Mouse (Mus musculus): Measurements from ENCODE around the gene Gm21885. TPM values are rescaled to one million over a fixed set of nuclear protein-coding genes. Genes with fewer than 3 reads are reported as not detected.
"Not testable (repeated sequence)": the region's sequence is repeated elsewhere in the genome, so short reads cannot be mapped to it uniquely, and the experiment has no call there.

Gene Gm21885
- polyA plus RNA-seq, 1 experiment from 2014 or later = 1.6 TPM

DNA sequence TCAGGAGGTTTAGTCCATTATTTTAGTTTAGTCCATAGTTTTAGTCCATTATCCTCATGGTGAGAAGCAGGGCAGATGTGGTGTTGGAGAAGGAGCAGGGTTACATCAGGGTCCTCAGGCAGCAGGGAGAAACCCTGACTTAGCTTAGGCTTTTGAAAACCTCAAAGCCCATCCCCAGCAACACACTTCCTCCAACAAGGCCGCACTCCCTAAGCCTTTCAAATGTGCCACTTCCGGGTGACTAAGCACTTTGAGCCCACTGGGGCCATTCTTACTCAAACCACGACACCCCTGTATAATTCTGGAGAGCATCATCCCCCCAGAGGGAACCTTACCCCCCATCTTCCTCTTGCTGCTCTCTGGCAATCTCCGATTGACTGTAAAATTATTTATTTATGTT is 21.9 kb upstream of the Gm21885 start:
- H3K27me3 ChIP-seq (replicated peaks; ENCODE audit: control insufficient read depth, insufficient read depth, low read length) = no peaks in the 10 kb centered on the region
- no peak overlapping the region for H3K4me2 ChIP-seq (ENCODE audit: low read length)
- DNase-seq (ENCODE audit: low spot score) = no peak
- H3K4me3 ChIP-seq (ENCODE audit: low read depth, low read length) = no peak overlapping the region
- WGBS = 86% methylated on average over 4 of the region's 4 CpGs
- ATAC-seq (replicated peaks; ENCODE audit: low FRiP score, low TSS enrichment, low read depth) = no peak
- H3K36me3 ChIP-seq (ENCODE audit: control insufficient read depth, insufficient read depth, low read length) = no peaks in the 10 kb centered on the region
- H3K4me1 ChIP-seq (replicated peaks; ENCODE audit: control insufficient read depth, insufficient read depth, low read length) = no peaks in the 10 kb centered on the region
- H3K9ac ChIP-seq (ENCODE audit: low read length) = no peak overlapping the region
- H3K9me3 ChIP-seq (ENCODE audit: control insufficient read depth, low read length) = no peaks in the 10 kb centered on the region
- H3K27ac ChIP-seq (ENCODE audit: low read depth) = no peak overlapping the region

GRCm38 (mm10) chr11:94261585-94262370 is 19.9 kb upstream of the Gm21885 start:
- Histone ChIP-seq H3K4me1 (replicated peaks; ENCODE audit: control insufficient read depth, insufficient read depth, low read length) (no peaks in the 10 kb centered on the region; the same call in 1 of the 2 replicates), H3K27ac (ENCODE audit: low read depth) (no peak overlapping the region), H3K4me3 (ENCODE audit: low read depth, low read length) (no peak overlapping the region), H3K9ac (ENCODE audit: low read length) (no peak overlapping the region), H3K27me3 (replicated peaks; ENCODE audit: control insufficient read depth, insufficient read depth, low read length) (no peaks in the 10 kb centered on the region), H3K9me3 (ENCODE audit: control insufficient read depth, low read length) (no peaks in the 10 kb centered on the region), H3K36me3 (ENCODE audit: control insufficient read depth, insufficient read depth, low read length) (no peaks in the 10 kb centered on the region), H3K4me2 (ENCODE audit: low read length) (no peak overlapping the region)
- no peak for DNase-seq (ENCODE audit: low spot score)
- no peak for ATAC-seq (replicated peaks; ENCODE audit: low FRiP score, low TSS enrichment, low read depth)
- WGBS = 69% methylated on average over 6 of the region's 6 CpGs

GRCm38 (mm10) chr11:94265134-94265785 is 16.4 kb upstream of the Gm21885 start:
- no peaks in the 10 kb centered on the region for H3K27me3 ChIP-seq (replicated peaks; ENCODE audit: control insufficient read depth, insufficient read depth, low read length)
- H3K4me1 ChIP-seq (replicated peaks; ENCODE audit: control insufficient read depth, insufficient read depth, low read length) = no peaks in the 10 kb centered on the region; the same call in 1 of the 2 replicates
- H3K27ac ChIP-seq (ENCODE audit: low read depth) = peak overlapping the region; percentile 17; the same call in 1 of the 2 replicates
- 3% methylated on average over 18 of the region's 18 CpGs for WGBS
- peak; percentile 86 for DNase-seq (ENCODE audit: low spot score)
- no peaks in the 10 kb centered on the region for H3K9me3 ChIP-seq (ENCODE audit: control insufficient read depth, low read length)
- ATAC-seq (replicated peaks; ENCODE audit: low FRiP score, low TSS enrichment, low read depth) = peak; percentile 40
- peak overlapping the region; percentile 25 for H3K9ac ChIP-seq (ENCODE audit: low read length)
- no peaks in the 10 kb centered on the region for H3K36me3 ChIP-seq (ENCODE audit: control insufficient read depth, insufficient read depth, low read length)
- peak overlapping the region; percentile 27 for H3K4me3 ChIP-seq (ENCODE audit: low read depth, low read length)
- peak overlapping the region; percentile 49 for H3K4me2 ChIP-seq (ENCODE audit: low read length)

DNA sequence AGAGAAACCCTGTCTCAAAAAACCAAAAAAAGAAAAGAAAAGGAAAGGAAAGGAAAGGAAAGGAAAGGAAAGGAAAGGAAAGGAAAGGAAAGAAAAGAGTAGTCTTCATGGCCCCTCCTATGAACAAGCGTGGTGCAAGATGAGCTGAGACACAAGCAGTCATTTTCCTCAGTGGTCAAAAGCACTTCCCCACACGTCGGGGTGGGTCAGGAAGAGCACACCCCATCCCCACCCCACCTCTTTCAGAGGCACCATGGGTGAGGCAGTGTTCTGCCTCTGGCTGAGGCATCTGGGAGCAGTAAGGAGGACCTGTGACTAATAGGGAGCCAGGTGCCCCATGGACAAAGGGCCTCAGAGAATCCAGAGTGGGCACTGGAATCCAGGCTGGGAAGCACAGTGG is 15.5 kb upstream of the Gm21885 start:
- ATAC-seq (replicated peaks; ENCODE audit: low FRiP score, low TSS enrichment, low read depth); DNase-seq (ENCODE audit: low spot score); H3K4me3 ChIP-seq (ENCODE audit: low read depth, low read length); H3K9ac ChIP-seq (ENCODE audit: low read length); H3K4me2 ChIP-seq (ENCODE audit: low read length); H3K4me1 ChIP-seq (replicated peaks; ENCODE audit: control insufficient read depth, insufficient read depth, low read length); H3K27ac ChIP-seq (ENCODE audit: low read depth); H3K36me3 ChIP-seq (ENCODE audit: control insufficient read depth, insufficient read depth, low read length); H3K9me3 ChIP-seq (ENCODE audit: control insufficient read depth, low read length); H3K27me3 ChIP-seq (replicated peaks; ENCODE audit: control insufficient read depth, insufficient read depth, low read length): not testable (repeated sequence)
- 72% methylated on average over 3 of the region's 3 CpGs for WGBS

GRCm38 (mm10) chr11:94268761-94269160 is 12.9 kb upstream of the Gm21885 start:
- ATAC-seq (replicated peaks; ENCODE audit: low FRiP score, low TSS enrichment, low read depth) = no peak
- no peaks in the 10 kb centered on the region for H3K36me3 ChIP-seq (ENCODE audit: control insufficient read depth, insufficient read depth, low read length)

GRCm38 (mm10) chr11:94269906-94270305 is 11.8 kb upstream of the Gm21885 start:
- DNase-seq (ENCODE audit: low spot score) (no peak), ATAC-seq (replicated peaks; ENCODE audit: low FRiP score, low TSS enrichment, low read depth) (no peak)
- Histone ChIP-seq H3K4me3 (ENCODE audit: low read depth, low read length) (no peak overlapping the region), H3K27me3 (replicated peaks; ENCODE audit: control insufficient read depth, insufficient read depth, low read length) (no peaks in the 10 kb centered on the region), H3K4me1 (replicated peaks; ENCODE audit: control insufficient read depth, insufficient read depth, low read length) (no peaks in the 10 kb centered on the region; the same call in 1 of the 2 replicates), H3K9ac (ENCODE audit: low read length) (no peak overlapping the region), H3K9me3 (ENCODE audit: control insufficient read depth, low read length) (no peaks in the 10 kb centered on the region), H3K27ac (ENCODE audit: low read depth) (no peak overlapping the region), H3K36me3 (ENCODE audit: control insufficient read depth, insufficient read depth, low read length) (no peaks in the 10 kb centered on the region), H3K4me2 (ENCODE audit: low read length) (no peak overlapping the region)
- 87% methylated on average over 7 of the region's 7 CpGs for WGBS

More at GRCm38 (mm10) chr11:94268761-94269160, 12.9 kb upstream of the Gm21885 start:
- Histone ChIP-seq H3K27me3 (replicated peaks; ENCODE audit: control insufficient read depth, insufficient read depth, low read length) (no peaks in the 10 kb centered on the region), H3K9ac (ENCODE audit: low read length) (no peak overlapping the region), H3K4me3 (ENCODE audit: low read depth, low read length) (no peak overlapping the region), H3K4me1 (replicated peaks; ENCODE audit: control insufficient read depth, insufficient read depth, low read length) (no peaks in the 10 kb centered on the region; the same call in 1 of the 2 replicates), H3K27ac (ENCODE audit: low read depth) (no peak overlapping the region), H3K9me3 (ENCODE audit: control insufficient read depth, low read length) (no peaks in the 10 kb centered on the region), H3K4me2 (ENCODE audit: low read length) (no peak overlapping the region)
- no peak for DNase-seq (ENCODE audit: low spot score)

- DNase-seq (ENCODE audit: low spot score) = no peak
- WGBS = 97% methylated on average over 2 of the region's 2 CpGs
These were observed 10.7 kb upstream of the Gm21885 start for GRCm38 (mm10) chr11:94271015-94271414.

GRCm38 (mm10) chr11:94272960-94273927 is 8.4 kb upstream of the Gm21885 start:
- H3K27me3 ChIP-seq (replicated peaks; ENCODE audit: control insufficient read depth, insufficient read depth, low read length) = no peaks in the 10 kb centered on the region
- H3K36me3 ChIP-seq (ENCODE audit: control insufficient read depth, insufficient read depth, low read length) = no peaks in the 10 kb centered on the region
- no peak overlapping the region for H3K4me3 ChIP-seq (ENCODE audit: low read depth, low read length)
- ATAC-seq (replicated peaks; ENCODE audit: low FRiP score, low TSS enrichment, low read depth) = no peak
- DNase-seq (ENCODE audit: low spot score) = no peak
- no peaks in the 10 kb centered on the region for H3K9me3 ChIP-seq (ENCODE audit: control insufficient read depth, low read length)
- H3K4me2 ChIP-seq (ENCODE audit: low read length) = no peak overlapping the region
- no peak overlapping the region for H3K27ac ChIP-seq (ENCODE audit: low read depth)
- no peak overlapping the region for H3K9ac ChIP-seq (ENCODE audit: low read length)
- WGBS = 86% methylated on average over 21 of the region's 21 CpGs
- H3K4me1 ChIP-seq (replicated peaks; ENCODE audit: control insufficient read depth, insufficient read depth, low read length) = peaks cover 8% of the 10 kb centered on the region; the same call in 1 of the 2 replicates

More at GRCm38 (mm10) chr11:94271015-94271414, 10.7 kb upstream of the Gm21885 start:
- Histone ChIP-seq H3K9ac (ENCODE audit: low read length) (no peak overlapping the region), H3K27me3 (replicated peaks; ENCODE audit: control insufficient read depth, insufficient read depth, low read length) (no peaks in the 10 kb centered on the region), H3K27ac (ENCODE audit: low read depth) (no peak overlapping the region), H3K4me3 (ENCODE audit: low read depth, low read length) (no peak overlapping the region), H3K4me2 (ENCODE audit: low read length) (no peak overlapping the region), H3K4me1 (replicated peaks; ENCODE audit: control insufficient read depth, insufficient read depth, low read length) (no peaks in the 10 kb centered on the region), H3K36me3 (ENCODE audit: control insufficient read depth, insufficient read depth, low read length) (no peaks in the 10 kb centered on the region), H3K9me3 (ENCODE audit: control insufficient read depth, low read length) (no peaks in the 10 kb centered on the region)
- no peak for ATAC-seq (replicated peaks; ENCODE audit: low FRiP score, low TSS enrichment, low read depth)
